ENCODE assay signal across 8 mouse cellular contexts in genomic region chr1:64735781-64736680, GRCm38 (mm10). TPM values are rescaled to one million over a fixed set of nuclear protein-coding genes. Genes with fewer than 3 reads are reported as not detected.
DNase-seq lines count a peak whose midpoint lies in the region; ATAC-seq and TF ChIP-seq lines count a peak whose summit lies in the region.

No protein-coding gene starts in this region.

- H3K4me1 ChIP-seq in E14TG2a.4 (replicated peaks; ENCODE audit: low read depth, low read length), result peaks cover 56% of the 10 kb centered on the region
- peaks cover 40% of the 10 kb centered on the region for H3K4me1 ChIP-seq in embryonic facial prominence, embryonic 13.5 days
- H3K4me1 ChIP-seq in heart, embryonic 13.5 days, result peaks cover 70% of the 10 kb centered on the region
- peaks cover 55% of the 10 kb centered on the region for H3K4me1 ChIP-seq in kidney, embryonic 15.5 days

- H3K4me2 ChIP-seq in embryonic facial prominence, embryonic 13.5 days, result peak overlapping the region; percentile 95
- H3K4me2 ChIP-seq in heart, embryonic 13.5 days, result peak overlapping the region; percentile 99
- H3K4me2 ChIP-seq in kidney, embryonic 15.5 days, result peak overlapping the region; percentile 96

- TF ChIP-seq CTCF in E14TG2a.4 (conservative IDR thresholded peaks at IDR 0.05; ENCODE audit: low read length), result 0 out of 2 replicates have a peak, but pooled peaks have one; percentile 6

- peak; percentile 55 for DNase-seq in adrenal gland, postnatal 25 days
- DNase-seq in lung, postnatal 14 days, result peak; percentile 45
- DNase-seq in retina, embryonic 14.5 days (ENCODE audit: low spot score), result peak; percentile 81
- DNase-seq in urinary bladder, postnatal 36 days (ENCODE audit: low spot score in 2 of 2), result peak; percentile 41 to 44

- no peaks in the 10 kb centered on the region for H3K9me3 ChIP-seq in E14TG2a.4 (ENCODE audit: low read length)
- no peaks in the 10 kb centered on the region for H3K9me3 ChIP-seq in embryonic facial prominence, embryonic 13.5 days
- no peaks in the 10 kb centered on the region for H3K9me3 ChIP-seq in heart, embryonic 13.5 days
- H3K9me3 ChIP-seq in kidney, embryonic 15.5 days (replicated peaks), result no peaks in the 10 kb centered on the region

- H3K27ac ChIP-seq in embryonic facial prominence, embryonic 13.5 days, result no peak overlapping the region
- no peak overlapping the region for H3K27ac ChIP-seq in heart, embryonic 13.5 days (replicated peaks)
- H3K27ac ChIP-seq in kidney, embryonic 15.5 days, result peak overlapping the region; percentile 82

- 9% methylated on average over 75 of the region's 75 CpGs for WGBS in embryonic facial prominence, embryonic 13.5 days
- 6% methylated on average over 75 of the region's 75 CpGs for WGBS in heart, embryonic 13.5 days
- WGBS in kidney, embryonic 15.5 days, result 10% methylated on average over 75 of the region's 75 CpGs

- no peaks in the 10 kb centered on the region for H3K27me3 ChIP-seq in E14TG2a.4 (ENCODE audit: insufficient read depth, low read length)
- peaks cover 75% of the 10 kb centered on the region for H3K27me3 ChIP-seq in embryonic facial prominence, embryonic 13.5 days
- peaks cover 26% of the 10 kb centered on the region for H3K27me3 ChIP-seq in heart, embryonic 13.5 days (replicated peaks)
- peaks cover 38% of the 10 kb centered on the region for H3K27me3 ChIP-seq in kidney, embryonic 15.5 days

- peak overlapping the region; percentile 76 for H3K9ac ChIP-seq in embryonic facial prominence, embryonic 13.5 days
- peak overlapping the region; percentile 91 for H3K9ac ChIP-seq in heart, embryonic 13.5 days
- H3K9ac ChIP-seq in kidney, embryonic 15.5 days, result peak overlapping the region; percentile 66

- ATAC-seq in embryonic facial prominence, embryonic 13.5 days (ENCODE audit: insufficient number of reproducible peaks, insufficient read depth, low FRiP score, low TSS enrichment, low read depth), result no peak
- ATAC-seq in heart, embryonic 13.5 days (ENCODE audit: extremely low read depth, insufficient number of reproducible peaks, low FRiP score, low TSS enrichment), result no peak
- no peak for ATAC-seq in kidney, embryonic 15.5 days (replicated peaks; ENCODE audit: low FRiP score)

- H3K4me3 ChIP-seq in E14TG2a.4 (replicated peaks; ENCODE audit: low read length), result peak overlapping the region; percentile 95
- H3K4me3 ChIP-seq in embryonic facial prominence, embryonic 13.5 days, result peak overlapping the region; percentile 69
- H3K4me3 ChIP-seq in heart, embryonic 13.5 days, result peak overlapping the region; percentile 83
- peak overlapping the region; percentile 60 for H3K4me3 ChIP-seq in kidney, embryonic 15.5 days (replicated peaks)

- peaks cover 48% of the 10 kb centered on the region for H3K36me3 ChIP-seq in E14TG2a.4 (ENCODE audit: insufficient read depth, low read length)
- 0 out of 2 replicates have a peak, but pooled peaks cover 8% of the 10 kb centered on the region for H3K36me3 ChIP-seq in embryonic facial prominence, embryonic 13.5 days
- no peaks in the 10 kb centered on the region for H3K36me3 ChIP-seq in heart, embryonic 13.5 days
- H3K36me3 ChIP-seq in kidney, embryonic 15.5 days, result peaks cover 7% of the 10 kb centered on the region; the same call in 1 of the 2 replicates

RNA-seq across cellular contexts. Expression of gene Fzd5, which starts 1.5 kb away (rescaled TPM):
- total RNA-seq in adrenal gland, postnatal 25 days (2021), result 11.8 and 15.4 TPM in 2 replicates
- polyA plus RNA-seq in embryonic facial prominence, embryonic 13.5 days (2015; fragmentation: Nextera tagmentation; extraction: Ambion mirVana), result 1.1 and 2.0 TPM in 2 replicates
- 1.1 TPM in 2 replicates for polyA plus RNA-seq in heart, embryonic 13.5 days (2015; fragmentation: Nextera tagmentation; extraction: Ambion mirVana)
- polyA plus RNA-seq in kidney, embryonic 15.5 days (2015; fragmentation: Nextera tagmentation; extraction: Ambion mirVana), result 2.2 and 2.4 TPM in 2 replicates

RNA-seq across cellular contexts. Expression of gene Ccnyl1, which starts 45.8 kb away (rescaled TPM):
- total RNA-seq in adrenal gland, postnatal 25 days (2021), result 17.9 and 18.6 TPM in 2 replicates
- polyA plus RNA-seq in embryonic facial prominence, embryonic 13.5 days (2015; fragmentation: Nextera tagmentation; extraction: Ambion mirVana), result 5.5 and 5.6 TPM in 2 replicates
- polyA plus RNA-seq in heart, embryonic 13.5 days (2015; fragmentation: Nextera tagmentation; extraction: Ambion mirVana), result 2.9 and 3.9 TPM in 2 replicates
- polyA plus RNA-seq in kidney, embryonic 15.5 days (2015; fragmentation: Nextera tagmentation; extraction: Ambion mirVana), result 5.0 and 5.5 TPM in 2 replicates
